8 mouse cellular contexts compared by ENCODE assay signal in genomic region chr8:105936866-105937475, GRCm38 (mm10). TPM values are rescaled to one million over a fixed set of nuclear protein-coding genes. Genes with fewer than 3 reads are reported as not detected.
DNase-seq lines count a peak whose midpoint lies in the region; ATAC-seq lines count a peak whose summit lies in the region.

No protein-coding gene starts in this region.

- H3K27me3 ChIP-seq in heart, embryonic 14.5 days (ENCODE audit: control insufficient read depth, insufficient read depth, low read length): no peaks in the 10 kb centered on the region
- no peaks in the 10 kb centered on the region for H3K27me3 ChIP-seq in liver, embryonic 13.5 days
- H3K27me3 ChIP-seq in stomach, embryonic 16.5 days (ENCODE audit: control insufficient read depth, insufficient read depth, low read length): no peaks in the 10 kb centered on the region

- DNase-seq in CD4-positive helper T cell, adult 2 months (ENCODE audit: low read depth, low spot score): peak; percentile 81
- DNase-seq in fat pad, adult 2 months (ENCODE audit: extremely low read depth, low read depth, low spot score): peak; percentile 47
- peak; percentile 94 for DNase-seq in kidney, postnatal 14 days
- peak; percentile 84 for DNase-seq in liver, embryonic 13.5 days
- DNase-seq in neural tube, embryonic 10.5 days (ENCODE audit: extremely low spot score, low spot score): peak; percentile 86

- ATAC-seq in heart, embryonic 14.5 days (ENCODE audit: insufficient number of reproducible peaks, insufficient read depth, low FRiP score, low read depth): peak; percentile 79
- ATAC-seq in liver, embryonic 13.5 days (ENCODE audit: low read depth): peak; percentile 80
- ATAC-seq in stomach, embryonic 16.5 days (ENCODE audit: insufficient read depth, low FRiP score): peak; percentile 91

- H3K4me1 ChIP-seq in brown adipose tissue, adult 24 weeks (ENCODE audit: control insufficient read depth, insufficient read depth, insufficient read length, low read length): no peaks in the 10 kb centered on the region; the same call in 1 of the 2 replicates
- H3K4me1 ChIP-seq in heart, embryonic 14.5 days (ENCODE audit: control insufficient read depth in 2 of 2, insufficient read depth in 2 of 2, low read length in 2 of 2): peaks cover 3 to 13% of the 10 kb centered on the region in 2 experiments
- H3K4me1 ChIP-seq in liver, embryonic 13.5 days (replicated peaks): peaks cover 40% of the 10 kb centered on the region
- H3K4me1 ChIP-seq in stomach, embryonic 16.5 days (ENCODE audit: control insufficient read depth, insufficient read depth, low read length): 0 out of 2 replicates have a peak, but pooled peaks cover 6% of the 10 kb centered on the region

- no peaks in the 10 kb centered on the region for H3K9me3 ChIP-seq in heart, embryonic 14.5 days (ENCODE audit: control insufficient read depth, low read length)
- H3K9me3 ChIP-seq in liver, embryonic 13.5 days (replicated peaks): no peaks in the 10 kb centered on the region
- no peaks in the 10 kb centered on the region for H3K9me3 ChIP-seq in stomach, embryonic 16.5 days (replicated peaks; ENCODE audit: control insufficient read depth, low read length)

- peak overlapping the region; percentile 80 for H3K4me3 ChIP-seq in brown adipose tissue, adult 24 weeks (ENCODE audit: insufficient read depth, low read depth, low read length)
- peak overlapping the region; percentile 54 to 71 for H3K4me3 ChIP-seq in heart, embryonic 14.5 days (ENCODE audit: control insufficient read depth in 1 of 2, insufficient read depth in 1 of 2, low read depth in 1 of 2, low read length in 2 of 2)
- peak overlapping the region; percentile 80 for H3K4me3 ChIP-seq in liver, embryonic 13.5 days (replicated peaks)
- H3K4me3 ChIP-seq in stomach, embryonic 16.5 days (replicated peaks; ENCODE audit: low read length): peak overlapping the region; percentile 71

- peak overlapping the region; percentile 75 for H3K4me2 ChIP-seq in heart, embryonic 14.5 days (ENCODE audit: low read length)
- H3K4me2 ChIP-seq in liver, embryonic 13.5 days: peak overlapping the region; percentile 94
- peak overlapping the region; percentile 73 for H3K4me2 ChIP-seq in stomach, embryonic 16.5 days (ENCODE audit: low read depth, low read length)

- peaks cover 49% of the 10 kb centered on the region for H3K36me3 ChIP-seq in heart, embryonic 14.5 days (ENCODE audit: control insufficient read depth, insufficient read depth, low read length)
- H3K36me3 ChIP-seq in liver, embryonic 13.5 days: peaks cover 27% of the 10 kb centered on the region
- H3K36me3 ChIP-seq in stomach, embryonic 16.5 days (ENCODE audit: control insufficient read depth, insufficient read depth, low read length): no peaks in the 10 kb centered on the region

- peak overlapping the region; percentile 87 for H3K27ac ChIP-seq in brown adipose tissue, adult 24 weeks (replicated peaks; ENCODE audit: low read depth, low read length)
- peak overlapping the region; percentile 88 to 92 for H3K27ac ChIP-seq in heart, embryonic 14.5 days (replicated peaks in 1 of 2; ENCODE audit: control insufficient read depth in 1 of 2, insufficient read depth in 1 of 2, low read depth in 2 of 2, low read length in 2 of 2)
- peak overlapping the region; percentile 85 for H3K27ac ChIP-seq in liver, embryonic 13.5 days
- peak overlapping the region; percentile 79 for H3K27ac ChIP-seq in stomach, embryonic 16.5 days (ENCODE audit: low read length)

- WGBS in heart, embryonic 14.5 days: under 1% methylated on average over 30 of the region's 30 CpGs
- WGBS in liver, embryonic 13.5 days (ENCODE audit: insufficient replicate concordance): 0% methylated on average over 30 of the region's 30 CpGs
- under 1% methylated on average over 30 of the region's 30 CpGs for WGBS in stomach, embryonic 16.5 days

- H3K9ac ChIP-seq in heart, embryonic 14.5 days (ENCODE audit: low read length): peak overlapping the region; percentile 86
- peak overlapping the region; percentile 85 for H3K9ac ChIP-seq in liver, embryonic 13.5 days
- peak overlapping the region; percentile 85 for H3K9ac ChIP-seq in stomach, embryonic 16.5 days (ENCODE audit: low read length)

RNA-seq across cellular contexts. Expression of gene Psmb10, which starts 1.3 kb away (rescaled TPM):
- 50.1 and 59.6 TPM in 2 replicates for polyA plus RNA-seq in brown adipose tissue, adult 24 weeks (2012; ENCODE audit: insufficient read depth, insufficient read length, missing spikeins)
- polyA plus RNA-seq in heart, embryonic 14.5 days (2014; fragmentation: Nextera tagmentation; extraction: Ambion mirVana): 73.7 and 74.2 TPM in 2 replicates
- polyA plus RNA-seq in liver, embryonic 13.5 days (2015; fragmentation: Nextera tagmentation; extraction: Ambion mirVana): 68.9 and 81.6 TPM in 2 replicates
- polyA plus RNA-seq in stomach, embryonic 16.5 days (2015; fragmentation: Nextera tagmentation; extraction: Ambion mirVana): 55.0 and 59.5 TPM in 2 replicates

RNA-seq across cellular contexts. Expression of gene Ctrl, which starts 3.3 kb away (rescaled TPM):
- not detected in 2 replicates for polyA plus RNA-seq in brown adipose tissue, adult 24 weeks (2012; ENCODE audit: insufficient read depth, insufficient read length, missing spikeins)
- 0.43 and 1.1 TPM in 2 replicates for polyA plus RNA-seq in heart, embryonic 14.5 days (2014; fragmentation: Nextera tagmentation; extraction: Ambion mirVana)
- polyA plus RNA-seq in liver, embryonic 13.5 days (2015; fragmentation: Nextera tagmentation; extraction: Ambion mirVana): 0.35 and 0.60 TPM in 2 replicates
- 3.9 and 5.9 TPM in 2 replicates for polyA plus RNA-seq in stomach, embryonic 16.5 days (2015; fragmentation: Nextera tagmentation; extraction: Ambion mirVana)

RNA-seq across cellular contexts. Expression of gene Lcat, which starts 6.2 kb away (rescaled TPM):
- not detected in 2 replicates for polyA plus RNA-seq in brown adipose tissue, adult 24 weeks (2012; ENCODE audit: insufficient read depth, insufficient read length, missing spikeins)
- 1.2 and 1.3 TPM in 2 replicates for polyA plus RNA-seq in heart, embryonic 14.5 days (2014; fragmentation: Nextera tagmentation; extraction: Ambion mirVana)
- polyA plus RNA-seq in liver, embryonic 13.5 days (2015; fragmentation: Nextera tagmentation; extraction: Ambion mirVana): 31.2 and 33.1 TPM in 2 replicates
- polyA plus RNA-seq in stomach, embryonic 16.5 days (2015; fragmentation: Nextera tagmentation; extraction: Ambion mirVana): 4.2 and 5.0 TPM in 2 replicates

RNA-seq across cellular contexts. Expression of gene Slc12a4, which starts 28.9 kb away (rescaled TPM):
- 5.8 and 11.4 TPM in 2 replicates for polyA plus RNA-seq in brown adipose tissue, adult 24 weeks (2012; ENCODE audit: insufficient read depth, insufficient read length, missing spikeins)
- polyA plus RNA-seq in heart, embryonic 14.5 days (2014; fragmentation: Nextera tagmentation; extraction: Ambion mirVana): 32.7 and 38.4 TPM in 2 replicates
- polyA plus RNA-seq in liver, embryonic 13.5 days (2015; fragmentation: Nextera tagmentation; extraction: Ambion mirVana): 12.6 and 13.1 TPM in 2 replicates
- polyA plus RNA-seq in stomach, embryonic 16.5 days (2015; fragmentation: Nextera tagmentation; extraction: Ambion mirVana): 35.4 and 44.9 TPM in 2 replicates

RNA-seq across cellular contexts. Expression of gene Pskh1, which starts 36.7 kb away (rescaled TPM):
- 15.8 and 18.0 TPM in 2 replicates for polyA plus RNA-seq in brown adipose tissue, adult 24 weeks (2012; ENCODE audit: insufficient read depth, insufficient read length, missing spikeins)
- 17.6 and 18.6 TPM in 2 replicates for polyA plus RNA-seq in heart, embryonic 14.5 days (2014; fragmentation: Nextera tagmentation; extraction: Ambion mirVana)
- 9.6 and 10.0 TPM in 2 replicates for polyA plus RNA-seq in liver, embryonic 13.5 days (2015; fragmentation: Nextera tagmentation; extraction: Ambion mirVana)
- 30.4 and 33.1 TPM in 2 replicates for polyA plus RNA-seq in stomach, embryonic 16.5 days (2015; fragmentation: Nextera tagmentation; extraction: Ambion mirVana)

Comparison
In these comparisons a context has a peak if more than half of its experiments do, and no peak if none do; other contexts are left out.
1. Peak in every context shown above with its lines: DNase-seq, ATAC-seq, H3K4me3 ChIP-seq and H3K27ac ChIP-seq.